Mouse (Mus musculus) liver, embryonic 15.5 days (tissue): ENCODE data around the gene Kif22. TPM values are rescaled to one million over a fixed set of nuclear protein-coding genes. Genes with fewer than 3 reads are reported as not detected.
A peak's percentile ranks its signal among the peaks of the same experiment; 100 is the strongest.

ENCODE experiments used
- ATAC-seq: fragments of 200-750 bp; cut with Nextera tagmentation; 2 replicates; pipeline ENCODE4 v1.8.0; 2017; ENCODE audit warnings: moderate number of reproducible peaks, mild to moderate bottlenecking, moderate library complexity; ENCODE audit not compliant: insufficient read depth
- H3K27ac ChIP-seq: fragments of 300-500 bp; sonication (generic); replicated peaks from 2 replicates; pipeline ENCODE4 v1.5.1; 2015; ENCODE audit warnings: mild to moderate bottlenecking, inconsistent platforms
- H3K27me3 ChIP-seq: fragments of 300-500 bp; sonication (generic); 2 replicates; pipeline ENCODE4 v1.6.1; 2015; ENCODE audit warnings: mild to moderate bottlenecking, inconsistent platforms
- H3K36me3 ChIP-seq: fragments of 300-500 bp; sonication (generic); replicated peaks from 2 replicates; pipeline ENCODE4 v1.6.1; 2015; ENCODE audit warnings: moderate library complexity, mild to moderate bottlenecking, inconsistent platforms
- H3K4me1 ChIP-seq: fragments of 300-500 bp; sonication (generic); replicated peaks from 2 replicates; pipeline ENCODE4 v1.6.1; 2015; ENCODE audit warnings: inconsistent platforms
- H3K4me2 ChIP-seq: fragments of 300-500 bp; sonication (generic); 2 replicates; pipeline ENCODE4 v1.6.1; 2015; ENCODE audit warnings: moderate library complexity, mild to moderate bottlenecking, inconsistent platforms
- H3K4me3 ChIP-seq: fragments of 300-500 bp; sonication (generic); replicated peaks from 2 replicates; pipeline ENCODE4 v1.5.1; 2015; ENCODE audit warnings: mild to moderate bottlenecking, inconsistent platforms
- H3K9ac ChIP-seq: fragments of 300-500 bp; sonication (generic); 2 replicates; pipeline ENCODE4 v1.6.1; 2015; ENCODE audit warnings: moderate library complexity, mild to moderate bottlenecking, inconsistent platforms
- H3K9me3 ChIP-seq: fragments of 300-500 bp; sonication (generic); replicated peaks from 2 replicates; pipeline ENCODE4 v1.6.1; 2016; ENCODE audit warnings: inconsistent platforms
- WGBS: fragments of 180-500 bp; shearing (Covaris S2); methylation state at CpG from one replicate; pipeline ENCODE4 v1.1.7; 2015; ENCODE audit warnings: mixed read lengths; ENCODE audit not compliant: insufficient replicate concordance; 5-methylcytosine and 5-hydroxymethylcytosine counted together
- polyA plus RNA-seq: library from polyadenylated mRNA; unstranded; fragments of >200 nt; fragmentation: Nextera tagmentation; extraction: Ambion mirVana; gene quantifications from 2 replicates; pipeline ENCODE4 v1.2.1, GENCODE M21; 2015

Gene Kif22
- polyA plus RNA-seq, 1 experiment from 2014 or later: 108 TPM

GRCm38 (mm10) chr7:127082995-127083394 lies 40.7 kb upstream of the Kif22 start:
- WGBS: 21% methylated on average over 2 of the region's 2 CpGs
- Histone ChIP-seq H3K4me1 (peaks cover 62% of the 10 kb centered on the region), H3K9ac (no peak overlapping the region), H3K27me3 (no peaks in the 10 kb centered on the region), H3K9me3 (no peaks in the 10 kb centered on the region), H3K4me3 (no peak overlapping the region), H3K4me2 (no peak overlapping the region), H3K36me3 (no peaks in the 10 kb centered on the region), H3K27ac (no peak overlapping the region)
- ATAC-seq: no peak

- WGBS: 35% methylated on average over 8 of the region's 8 CpGs
- H3K27ac ChIP-seq: no peak overlapping the region
Measured at GRCm38 (mm10) chr7:127082271-127082670, 40.0 kb upstream of the Kif22 start.

DNA sequence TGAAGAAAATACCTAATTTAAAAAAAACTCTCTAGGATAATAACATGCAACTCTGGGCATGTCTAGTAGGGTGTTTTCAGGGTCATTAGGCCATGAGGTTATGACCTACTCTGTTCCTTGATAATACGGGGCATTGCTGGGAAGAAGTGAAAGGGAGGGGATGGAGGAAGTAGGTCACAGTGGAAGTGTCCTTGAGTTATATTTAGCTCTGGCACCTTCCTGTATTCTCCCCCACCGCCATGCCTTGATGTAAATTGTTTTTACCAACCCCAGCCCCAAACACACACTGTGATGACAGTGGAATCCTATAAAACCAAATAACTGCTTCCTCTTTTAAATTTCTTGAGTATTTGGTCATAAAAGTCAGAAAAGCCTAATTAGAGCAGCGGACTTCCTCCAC lies 37.8 kb upstream of the Kif22 start:
- Histone ChIP-seq H3K36me3 (no peaks in the 10 kb centered on the region), H3K9ac (no peak overlapping the region), H3K27ac (no peak overlapping the region), H3K4me3 (no peak overlapping the region), H3K27me3 (no peaks in the 10 kb centered on the region), H3K9me3 (no peaks in the 10 kb centered on the region), H3K4me1 (peaks cover 35% of the 10 kb centered on the region), H3K4me2 (no peak overlapping the region)
- ATAC-seq: no peak
- 56% methylated on average over 3 of the region's 3 CpGs for WGBS

More at GRCm38 (mm10) chr7:127082271-127082670, 40.0 kb upstream of the Kif22 start:
- Histone ChIP-seq H3K27me3 (no peaks in the 10 kb centered on the region), H3K4me3 (no peak overlapping the region), H3K9me3 (no peaks in the 10 kb centered on the region), H3K4me1 (peaks cover 55% of the 10 kb centered on the region), H3K4me2 (no peak overlapping the region), H3K9ac (no peak overlapping the region), H3K36me3 (no peaks in the 10 kb centered on the region)
- no peak for ATAC-seq

DNA sequence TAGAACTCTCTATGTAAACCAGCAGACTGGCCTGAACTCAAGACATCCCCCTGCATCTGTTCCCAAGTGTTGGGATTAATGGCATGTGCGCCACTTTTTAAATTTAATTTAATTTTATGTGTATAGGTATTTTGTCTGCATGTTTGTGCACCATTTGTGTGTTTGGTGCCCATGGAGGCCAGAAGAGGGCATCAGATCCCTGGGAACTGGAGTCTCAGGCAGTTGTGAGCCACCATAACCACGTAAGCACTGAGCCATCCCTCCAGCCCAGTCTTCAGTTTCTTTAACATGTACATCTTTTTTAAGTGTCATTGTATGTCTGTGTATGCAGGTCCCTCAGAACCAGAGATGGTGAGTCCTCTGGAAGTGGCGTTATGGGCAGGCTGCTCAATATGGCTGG lies 35.4 kb upstream of the Kif22 start:
- H3K27ac ChIP-seq: no peak overlapping the region
- H3K9me3 ChIP-seq: no peaks in the 10 kb centered on the region
- H3K4me1 ChIP-seq: peaks cover 14% of the 10 kb centered on the region
- 64% methylated on average over 3 of the region's 3 CpGs for WGBS
- no peak overlapping the region for H3K4me2 ChIP-seq
- H3K27me3 ChIP-seq: no peaks in the 10 kb centered on the region
- H3K9ac ChIP-seq: no peak overlapping the region
- H3K4me3 ChIP-seq: no peak overlapping the region
- H3K36me3 ChIP-seq: no peaks in the 10 kb centered on the region
- no peak for ATAC-seq

DNA sequence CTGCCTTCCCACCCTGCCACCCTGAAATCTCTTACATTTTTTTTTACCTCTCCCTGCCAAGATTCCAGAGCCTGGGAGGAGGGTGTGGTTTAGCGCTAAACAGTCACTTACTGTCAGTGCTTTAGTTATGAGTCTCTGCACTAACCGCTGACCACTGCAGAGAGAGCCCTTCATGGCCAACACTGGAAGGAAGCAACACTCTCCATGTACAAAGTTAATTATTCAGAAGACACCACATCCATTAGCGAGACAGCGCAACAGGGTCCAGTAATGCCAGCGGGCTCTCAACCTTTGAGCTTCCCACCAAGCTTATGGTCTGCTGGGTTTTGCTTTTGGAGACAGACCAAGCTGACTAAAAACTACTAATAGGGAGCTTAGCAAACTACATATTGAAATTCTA lies 33.9 kb upstream of the Kif22 start:
- Histone ChIP-seq H3K27me3 (no peaks in the 10 kb centered on the region), H3K9me3 (no peaks in the 10 kb centered on the region), H3K4me1 (0 out of 2 replicates have a peak, but pooled peaks cover 3% of the 10 kb centered on the region), H3K4me3 (no peak overlapping the region), H3K36me3 (no peaks in the 10 kb centered on the region), H3K9ac (no peak overlapping the region), H3K4me2 (no peak overlapping the region), H3K27ac (no peak overlapping the region)
- no peak for ATAC-seq
- 77% methylated on average over 5 of the region's 5 CpGs for WGBS

DNA sequence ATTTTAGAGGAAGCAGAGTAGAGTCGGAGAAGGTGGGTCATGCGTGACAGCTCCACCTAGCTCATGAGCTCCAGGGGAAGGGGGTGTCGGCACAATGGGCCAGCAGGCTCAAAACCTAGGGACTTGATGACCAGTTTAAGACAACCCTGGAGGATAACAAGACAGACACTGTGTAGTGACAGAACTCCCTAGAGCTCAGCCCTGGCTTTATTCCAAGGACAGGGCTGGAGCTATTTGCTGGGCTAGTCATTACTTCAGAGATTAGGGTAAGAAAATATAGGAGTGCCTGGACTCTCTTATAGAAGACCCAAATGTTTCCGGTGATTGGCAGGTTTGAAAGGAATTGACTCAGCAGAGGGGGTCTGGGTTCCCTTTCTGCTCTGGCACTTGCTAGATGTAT lies 30.9 kb upstream of the Kif22 start:
- Histone ChIP-seq H3K4me2 (no peak overlapping the region), H3K9me3 (no peaks in the 10 kb centered on the region), H3K9ac (no peak overlapping the region), H3K36me3 (no peaks in the 10 kb centered on the region), H3K4me3 (no peak overlapping the region), H3K27me3 (no peaks in the 10 kb centered on the region), H3K27ac (no peak overlapping the region), H3K4me1 (no peaks in the 10 kb centered on the region)
- ATAC-seq: no peak
- 73% methylated on average over 4 of the region's 4 CpGs for WGBS

- whole genome bisulfite sequencing: 58% methylated on average over 4 of the region's 4 CpGs
- no peaks in the 10 kb centered on the region for H3K36me3 ChIP-seq
- no peak overlapping the region for H3K4me3 ChIP-seq
- H3K27ac ChIP-seq: no peak overlapping the region
- H3K9ac ChIP-seq: no peak overlapping the region
- no peaks in the 10 kb centered on the region for H3K4me1 ChIP-seq
- no peak for ATAC-seq
- no peaks in the 10 kb centered on the region for H3K9me3 ChIP-seq
- H3K4me2 ChIP-seq: no peak overlapping the region
- H3K27me3 ChIP-seq: no peaks in the 10 kb centered on the region
Measured at GRCm38 (mm10) chr7:127070871-127071413, 28.7 kb upstream of the Kif22 start.

- no peak overlapping the region for H3K27ac ChIP-seq
- H3K27me3 ChIP-seq: 0 out of 2 replicates have a peak, but pooled peaks cover under 1% of the 10 kb centered on the region
- H3K9me3 ChIP-seq: no peaks in the 10 kb centered on the region
- H3K9ac ChIP-seq: no peak overlapping the region
- no peak for ATAC-seq
- H3K4me3 ChIP-seq: no peak overlapping the region
- no peaks in the 10 kb centered on the region for H3K36me3 ChIP-seq
- H3K4me1 ChIP-seq: 0 out of 2 replicates have a peak, but pooled peaks cover 3% of the 10 kb centered on the region
- H3K4me2 ChIP-seq: no peak overlapping the region
- 66% methylated on average over 4 of the region's 4 CpGs for WGBS
Measured at GRCm38 (mm10) chr7:127066317-127066716, 24.0 kb upstream of the Kif22 start.

- H3K4me2 ChIP-seq: no peak overlapping the region
- no peak overlapping the region for H3K27ac ChIP-seq
- no peak overlapping the region for H3K9ac ChIP-seq
- 0 out of 2 replicates have a peak, but pooled peaks cover 3% of the 10 kb centered on the region for H3K4me1 ChIP-seq
- H3K9me3 ChIP-seq: no peaks in the 10 kb centered on the region
- ATAC-seq: no peak
- no peak overlapping the region for H3K4me3 ChIP-seq
- no peaks in the 10 kb centered on the region for H3K36me3 ChIP-seq
- 0 out of 2 replicates have a peak, but pooled peaks cover 7% of the 10 kb centered on the region for H3K27me3 ChIP-seq
- 61% methylated on average over 6 of the region's 6 CpGs for WGBS
Measured at GRCm38 (mm10) chr7:127065538-127065937, 23.3 kb upstream of the Kif22 start.

DNA sequence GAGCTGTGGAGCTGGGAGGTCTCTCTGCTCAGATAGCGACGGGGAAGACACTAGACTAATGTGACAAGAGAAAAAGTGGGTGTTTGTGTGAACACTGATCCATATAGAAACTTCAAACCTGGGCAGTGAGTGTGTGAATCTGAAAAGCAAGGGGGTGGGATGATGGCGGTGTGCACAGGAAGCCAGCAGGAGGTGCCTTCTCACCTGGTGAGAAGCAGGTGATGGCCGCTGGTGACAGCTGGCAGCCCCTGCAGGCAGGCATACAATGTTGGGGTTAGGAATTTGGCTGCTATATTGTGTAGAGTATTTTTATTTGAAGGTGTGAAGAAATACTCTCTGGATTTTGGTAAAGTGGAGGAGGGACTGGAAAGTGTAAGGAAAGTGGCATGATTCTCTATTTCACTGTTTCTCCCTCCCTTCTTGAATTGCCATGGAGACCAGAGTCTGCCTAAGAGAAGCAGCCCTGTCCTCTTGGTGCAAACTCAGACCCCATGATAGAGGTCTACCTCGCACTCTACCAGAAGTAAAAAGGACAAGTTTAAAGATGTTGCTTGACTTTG lies 12.8 kb upstream of the Kif22 start:
- Histone ChIP-seq H3K36me3 (no peaks in the 10 kb centered on the region), H3K9me3 (no peaks in the 10 kb centered on the region), H3K4me1 (no peaks in the 10 kb centered on the region), H3K27me3 (peaks cover 44% of the 10 kb centered on the region), H3K27ac (no peak overlapping the region), H3K9ac (no peak overlapping the region), H3K4me3 (no peak overlapping the region), H3K4me2 (no peak overlapping the region)
- WGBS: 51% methylated on average over 5 of the region's 5 CpGs
- ATAC-seq: no peak

DNA sequence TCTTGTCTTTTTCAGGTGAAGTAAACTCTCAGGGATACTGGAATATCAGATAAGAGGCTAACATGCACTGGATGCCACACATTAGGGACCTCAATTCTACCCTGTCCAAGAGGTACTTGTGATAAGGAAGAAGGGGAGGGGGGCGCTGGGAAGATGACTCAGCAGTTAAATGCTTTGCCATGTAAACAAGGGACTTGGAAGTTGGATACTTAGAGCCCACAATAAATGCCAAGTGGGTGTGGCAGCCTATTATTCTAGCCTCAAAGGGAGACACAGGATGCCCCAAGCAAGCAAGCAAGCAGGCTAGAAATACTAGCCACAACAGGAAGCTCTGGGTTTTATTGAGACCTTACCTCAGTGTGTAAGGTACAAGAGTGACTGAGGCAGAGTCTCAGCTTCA lies 11.0 kb downstream of the Kif22 start:
- H3K9ac ChIP-seq: no peak overlapping the region
- H3K4me2 ChIP-seq: no peak overlapping the region
- ATAC-seq: no peak
- H3K27ac ChIP-seq: 0 out of 2 replicates have a peak overlapping the region, but pooled peaks have one; percentile 76
- H3K36me3 ChIP-seq: peaks cover 87% of the 10 kb centered on the region
- peaks cover 44% of the 10 kb centered on the region for H3K4me1 ChIP-seq
- H3K4me3 ChIP-seq: no peak overlapping the region
- WGBS: 45% methylated on average over 1 of the region's 1 CpGs
- no peaks in the 10 kb centered on the region for H3K27me3 ChIP-seq
- no peaks in the 10 kb centered on the region for H3K9me3 ChIP-seq

DNA sequence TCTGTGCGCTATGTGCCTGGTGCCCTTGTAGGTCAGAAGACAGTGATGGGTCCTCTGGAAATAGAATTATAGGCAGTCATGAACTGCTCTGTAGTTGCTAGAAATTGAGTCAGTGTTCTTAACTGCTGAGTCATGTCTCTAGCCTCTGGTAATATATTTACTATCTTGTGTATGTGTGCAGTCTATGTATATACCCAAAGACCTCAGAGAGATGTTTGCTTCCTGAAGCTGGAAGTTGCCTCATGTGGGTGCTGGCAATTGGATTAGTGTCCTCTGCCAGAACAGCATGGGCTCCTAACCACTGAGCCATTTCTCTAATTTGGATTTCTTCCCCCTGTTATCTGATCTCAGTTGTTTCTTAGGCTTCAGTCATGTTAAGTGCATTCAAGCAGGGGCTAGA lies 12.1 kb downstream of the Kif22 start:
- ATAC-seq: no peak
- Histone ChIP-seq H3K27ac (peak overlapping the region; percentile 76), H3K4me2 (no peak overlapping the region), H3K4me1 (peaks cover 49% of the 10 kb centered on the region), H3K9me3 (no peaks in the 10 kb centered on the region), H3K4me3 (no peak overlapping the region), H3K27me3 (no peaks in the 10 kb centered on the region), H3K36me3 (peaks cover 79% of the 10 kb centered on the region), H3K9ac (no peak overlapping the region)
- WGBS: 92% methylated on average over 1 of the region's 1 CpGs
